Mouse (Mus musculus) hindbrain, embryonic 16.5 days (tissue): ENCODE measurements around the gene Pus7. TPM values are rescaled to one million over a fixed set of nuclear protein-coding genes. Genes with fewer than 3 reads are reported as not detected.

Experiments
- ATAC-seq: fragments of 200-750 bp; cut with Nextera tagmentation; 2 replicates; pipeline ENCODE4 v1.8.0; 2017; ENCODE audit warnings: moderate TSS enrichment, moderate library complexity
- H3K27ac ChIP-seq: fragments of 300-500 bp; sonication (generic); 2 replicates; pipeline ENCODE4 v1.5.1; 2014; ENCODE audit warnings: low read depth, mild to moderate bottlenecking, control low read depth, low read length, moderate library complexity
- H3K27me3 ChIP-seq: fragments of 300-500 bp; sonication (generic); replicated peaks from 2 replicates; pipeline ENCODE4 v1.6.1; 2014; ENCODE audit warnings: low read length; ENCODE audit not compliant: control insufficient read depth, insufficient read depth
- H3K36me3 ChIP-seq: fragments of 300-500 bp; sonication (generic); 2 replicates; pipeline ENCODE4 v1.6.1; 2014; ENCODE audit warnings: mild to moderate bottlenecking, low read length, moderate library complexity, mixed read lengths; ENCODE audit not compliant: control insufficient read depth, insufficient read depth
- H3K4me1 ChIP-seq: fragments of 300-500 bp; sonication (generic); 2 replicates; pipeline ENCODE4 v1.6.1; 2014; ENCODE audit warnings: low read depth, low read length; ENCODE audit not compliant: control insufficient read depth, insufficient read depth
- H3K4me2 ChIP-seq: fragments of 300-500 bp; sonication (generic); 2 replicates; pipeline ENCODE4 v1.6.1; 2014; ENCODE audit warnings: mild to moderate bottlenecking, low read length, control low read depth, moderate library complexity
- H3K4me3 ChIP-seq: fragments of 300-500 bp; sonication (generic); 2 replicates; pipeline ENCODE4 v1.5.1; 2014; ENCODE audit warnings: mild to moderate bottlenecking, low read length, control low read depth, moderate library complexity
- H3K9ac ChIP-seq: fragments of 300-500 bp; sonication (generic); 2 replicates; pipeline ENCODE4 v1.6.1; 2014; ENCODE audit warnings: low read depth, mild to moderate bottlenecking, control low read depth, low read length, moderate library complexity
- H3K9me3 ChIP-seq: fragments of 300-500 bp; sonication (generic); 2 replicates; pipeline ENCODE4 v1.6.1; 2014; ENCODE audit warnings: mild to moderate bottlenecking, low read length, moderate library complexity; ENCODE audit not compliant: control insufficient read depth
- whole genome bisulfite sequencing: fragments of 180-500 bp; shearing (Covaris S2); extraction: QIAGEN DNeasy Blood & Tissue Kit; methylation state at CpG from one replicate; pipeline ENCODE4 v1.1.7; 2014; 5-methylcytosine and 5-hydroxymethylcytosine counted together
- polyA plus RNA-seq: library from polyadenylated mRNA; unstranded; fragments of >200 nt; fragmentation: Nextera tagmentation; extraction: Ambion mirVana; gene quantifications from 2 replicates; pipeline ENCODE4 v1.2.1, GENCODE M21; 2015

The Pus7 gene
- polyA plus RNA-seq, 1 experiment from 2014 or later = 17.2 TPM

- Histone ChIP-seq H3K9ac (no peak overlapping the region), H3K4me1 (no peaks in the 10 kb centered on the region), H3K9me3 (no peaks in the 10 kb centered on the region), H3K27me3 (no peaks in the 10 kb centered on the region), H3K4me2 (no peak overlapping the region), H3K36me3 (peaks cover 21% of the 10 kb centered on the region), H3K4me3 (no peak overlapping the region), H3K27ac (no peak overlapping the region)
- 93% methylated on average over 6 of the region's 6 CpGs for WGBS
- ATAC-seq = no peak
Observed at GRCm38 (mm10) chr5:23762531-23762930, 21.0 kb downstream of the Pus7 start.

- no peak for ATAC-seq
- H3K4me2 ChIP-seq = no peak overlapping the region
- H3K9me3 ChIP-seq = no peaks in the 10 kb centered on the region; the same call in 1 of the 2 replicates
- H3K27me3 ChIP-seq = no peaks in the 10 kb centered on the region
- no peak overlapping the region for H3K27ac ChIP-seq
- H3K4me1 ChIP-seq = no peaks in the 10 kb centered on the region
- 42% methylated on average over 2 of the region's 2 CpGs for WGBS
- no peak overlapping the region for H3K4me3 ChIP-seq
- no peak overlapping the region for H3K9ac ChIP-seq
- peaks cover 19% of the 10 kb centered on the region for H3K36me3 ChIP-seq
Observed at GRCm38 (mm10) chr5:23758633-23759032, 24.9 kb downstream of the Pus7 start.

GRCm38 (mm10) chr5:23756368-23756767 is 27.1 kb downstream of the Pus7 start:
- 98% methylated on average over 4 of the region's 4 CpGs for WGBS
- Histone ChIP-seq H3K4me3 (no peak overlapping the region), H3K36me3 (peaks cover 13% of the 10 kb centered on the region), H3K9ac (no peak overlapping the region), H3K27ac (no peak overlapping the region), H3K27me3 (no peaks in the 10 kb centered on the region), H3K4me1 (no peaks in the 10 kb centered on the region), H3K9me3 (no peaks in the 10 kb centered on the region; the same call in 1 of the 2 replicates), H3K4me2 (no peak overlapping the region)
- ATAC-seq = no peak

GRCm38 (mm10) chr5:23755591-23755990 is 27.9 kb downstream of the Pus7 start:
- Histone ChIP-seq H3K9ac (no peak overlapping the region), H3K4me2 (no peak overlapping the region), H3K27ac (no peak overlapping the region), H3K4me3 (no peak overlapping the region), H3K9me3 (no peaks in the 10 kb centered on the region; the same call in 1 of the 2 replicates), H3K4me1 (no peaks in the 10 kb centered on the region), H3K27me3 (no peaks in the 10 kb centered on the region), H3K36me3 (peaks cover 12% of the 10 kb centered on the region)
- ATAC-seq = no peak
- WGBS = 97% methylated on average over 9 of the region's 9 CpGs

- WGBS = 67% methylated on average over 2 of the region's 2 CpGs
- no peak overlapping the region for H3K27ac ChIP-seq
- no peak overlapping the region for H3K4me3 ChIP-seq
- H3K9me3 ChIP-seq = no peaks in the 10 kb centered on the region
- H3K36me3 ChIP-seq = peaks cover 16% of the 10 kb centered on the region
- ATAC-seq = no peak
- no peak overlapping the region for H3K4me2 ChIP-seq
- no peaks in the 10 kb centered on the region for H3K27me3 ChIP-seq
- H3K4me1 ChIP-seq = no peaks in the 10 kb centered on the region
- no peak overlapping the region for H3K9ac ChIP-seq
Observed at GRCm38 (mm10) chr5:23749882-23750281, 33.6 kb downstream of the Pus7 start.

GRCm38 (mm10) chr5:23743261-23743660 is 40.2 kb downstream of the Pus7 start:
- no peak for ATAC-seq

GRCm38 (mm10) chr5:23737111-23737510 is 46.4 kb downstream of the Pus7 start:
- Histone ChIP-seq H3K36me3 (peaks cover 5% of the 10 kb centered on the region), H3K27me3 (no peaks in the 10 kb centered on the region), H3K4me2 (no peak overlapping the region), H3K9me3 (no peaks in the 10 kb centered on the region), H3K4me1 (no peaks in the 10 kb centered on the region), H3K27ac (no peak overlapping the region), H3K9ac (no peak overlapping the region), H3K4me3 (no peak overlapping the region)
- WGBS = 72% methylated on average over 4 of the region's 4 CpGs
- ATAC-seq = no peak

More at GRCm38 (mm10) chr5:23743261-23743660, 40.2 kb downstream of the Pus7 start:
- H3K27ac ChIP-seq = no peak overlapping the region
- peaks cover 33% of the 10 kb centered on the region for H3K36me3 ChIP-seq
- H3K4me2 ChIP-seq = no peak overlapping the region
- H3K4me1 ChIP-seq = no peaks in the 10 kb centered on the region
- no peak overlapping the region for H3K4me3 ChIP-seq
- H3K27me3 ChIP-seq = no peaks in the 10 kb centered on the region
- H3K9me3 ChIP-seq = no peaks in the 10 kb centered on the region
- 97% methylated on average over 12 of the region's 12 CpGs for WGBS
- H3K9ac ChIP-seq = no peak overlapping the region

- H3K9ac ChIP-seq = no peak overlapping the region
- H3K36me3 ChIP-seq = peaks cover 3% of the 10 kb centered on the region; the same call in 1 of the 2 replicates
- no peaks in the 10 kb centered on the region for H3K4me1 ChIP-seq
- H3K9me3 ChIP-seq = no peaks in the 10 kb centered on the region
- H3K27me3 ChIP-seq = no peaks in the 10 kb centered on the region
- no peak overlapping the region for H3K4me3 ChIP-seq
- no peak overlapping the region for H3K27ac ChIP-seq
- 71% methylated on average over 4 of the region's 4 CpGs for WGBS
- no peak overlapping the region for H3K4me2 ChIP-seq
- no peak for ATAC-seq
Observed at GRCm38 (mm10) chr5:23736366-23736765, 47.1 kb downstream of the Pus7 start.

GRCm38 (mm10) chr5:23721956-23722355 is 61.6 kb downstream of the Pus7 start:
- H3K27ac ChIP-seq = no peak overlapping the region
- no peaks in the 10 kb centered on the region for H3K4me1 ChIP-seq
- H3K4me3 ChIP-seq = no peak overlapping the region
- no peak for ATAC-seq
- 92% methylated on average over 2 of the region's 2 CpGs for WGBS
- H3K9me3 ChIP-seq = 0 out of 2 replicates have a peak, but pooled peaks cover 2% of the 10 kb centered on the region
- no peaks in the 10 kb centered on the region for H3K27me3 ChIP-seq
- no peak overlapping the region for H3K9ac ChIP-seq
- H3K36me3 ChIP-seq = no peaks in the 10 kb centered on the region
- no peak overlapping the region for H3K4me2 ChIP-seq

GRCm38 (mm10) chr5:23718881-23719328 is 64.6 kb downstream of the Pus7 start:
- no peak for ATAC-seq
- Histone ChIP-seq H3K27me3 (no peaks in the 10 kb centered on the region), H3K9me3 (no peaks in the 10 kb centered on the region), H3K9ac (no peak overlapping the region), H3K36me3 (no peaks in the 10 kb centered on the region), H3K4me1 (no peaks in the 10 kb centered on the region), H3K4me2 (no peak overlapping the region), H3K4me3 (no peak overlapping the region), H3K27ac (no peak overlapping the region)
- WGBS = 79% methylated on average over 4 of the region's 4 CpGs
